Comparison of ENCODE assay signal across 19 mouse cellular contexts in genomic region chr5:129559283-129559682, GRCm38 (mm10). TPM values are rescaled to one million over a fixed set of nuclear protein-coding genes. Genes with fewer than 3 reads are reported as not detected.
DNase-seq lines count a peak whose midpoint lies in the region; ATAC-seq and TF ChIP-seq lines count a peak whose summit lies in the region.
"Had no signal": no experiment of that assay in that cellular context is flagged by ENCODE, and none has a peak within 500 bp of the region (broad histone marks: within the 10 kb centered on the region; RNA-seq: fewer than 3 reads in every experiment).

No protein-coding gene starts in this region.

- no peak for ATAC-seq in forebrain, embryonic 15.5 days (replicated peaks)
- no peak for ATAC-seq in forebrain, embryonic 14.5 days
- no peak for ATAC-seq in forebrain, postnatal 0 days
- no peak for ATAC-seq in lung, postnatal 0 days
- ATAC-seq: intestine, embryonic 16.5 days had no signal

- H3K27me3 ChIP-seq in forebrain, embryonic 15.5 days: no peaks in the 10 kb centered on the region
- no peaks in the 10 kb centered on the region for H3K27me3 ChIP-seq in forebrain, embryonic 14.5 days (replicated peaks; ENCODE audit: control insufficient read depth, insufficient read depth, low read length)
- H3K27me3 ChIP-seq in forebrain, postnatal 0 days (ENCODE audit: insufficient read depth, low read length): no peaks in the 10 kb centered on the region
- no peaks in the 10 kb centered on the region for H3K27me3 ChIP-seq in lung, postnatal 0 days (replicated peaks; ENCODE audit: insufficient read depth, low read length)
- H3K27me3 ChIP-seq: CH12.LX; embryonic facial prominence, embryonic 15.5 days; heart, embryonic 15.5 days; kidney, embryonic 15.5 days had no signal

- H3K4me2 ChIP-seq in forebrain, embryonic 15.5 days (replicated peaks): no peak overlapping the region
- no peak overlapping the region for H3K4me2 ChIP-seq in forebrain, embryonic 14.5 days (ENCODE audit: low read length)
- no peak overlapping the region for H3K4me2 ChIP-seq in forebrain, postnatal 0 days (ENCODE audit: low read depth)
- no peak overlapping the region for H3K4me2 ChIP-seq in lung, postnatal 0 days (replicated peaks; ENCODE audit: low read depth, low read length)
- H3K4me2 ChIP-seq: embryonic facial prominence, embryonic 15.5 days; heart, embryonic 15.5 days; hindbrain, embryonic 14.5 days; kidney, embryonic 15.5 days had no signal

- H3K4me1 ChIP-seq in forebrain, embryonic 15.5 days: peaks cover 12% of the 10 kb centered on the region
- no peaks in the 10 kb centered on the region for H3K4me1 ChIP-seq in forebrain, embryonic 14.5 days (ENCODE audit: control insufficient read depth, insufficient read depth, low read length)
- H3K4me1 ChIP-seq in forebrain, postnatal 0 days (ENCODE audit: insufficient read depth): no peaks in the 10 kb centered on the region
- no peaks in the 10 kb centered on the region for H3K4me1 ChIP-seq in lung, postnatal 0 days (ENCODE audit: insufficient read depth, low read depth, low read length)
- H3K4me1 ChIP-seq: embryonic facial prominence, embryonic 15.5 days; heart, embryonic 15.5 days; kidney, embryonic 15.5 days had no signal

- TF ChIP-seq POLR2A in brain, embryonic 14.5 days (IDR thresholded peaks at IDR 0.05; ENCODE audit: borderline replicate concordance, extremely low read depth, insufficient read depth, insufficient read length, poor library complexity, severe bottlenecking): no peak

- DNase-seq in forebrain, embryonic 14.5 days (ENCODE audit: low spot score): no peak
- DNase-seq in layer of hippocampus, adult 2 months (ENCODE audit: low spot score in 2 of 2): no peak
- no peak for DNase-seq in layer of hippocampus, postnatal 10 days (ENCODE audit: low spot score in 2 of 2)
- DNase-seq in brain, embryonic 14.5 days (ENCODE audit: low read depth): peak; percentile 10
- no peak for DNase-seq in forebrain, postnatal 0 days
- DNase-seq in lung, postnatal 0 days (ENCODE audit: low spot score): no peak
- DNase-seq: adrenal gland, adult 8-10 months; adrenal gland, postnatal 36 days; cerebellum, adult 11-12 months; cerebellum, adult 9-10 months; gastrocnemius, postnatal 14 days; kidney, adult 2 months had no signal

- H3K9ac ChIP-seq in forebrain, embryonic 15.5 days (replicated peaks): no peak overlapping the region
- H3K9ac ChIP-seq in forebrain, embryonic 14.5 days (ENCODE audit: low read length): no peak overlapping the region
- no peak overlapping the region for H3K9ac ChIP-seq in forebrain, postnatal 0 days
- H3K9ac ChIP-seq in lung, postnatal 0 days (replicated peaks; ENCODE audit: low read depth): no peak overlapping the region
- H3K9ac ChIP-seq: embryonic facial prominence, embryonic 15.5 days; heart, embryonic 15.5 days; hindbrain, embryonic 14.5 days; kidney, embryonic 15.5 days had no signal

- WGBS in forebrain, embryonic 15.5 days: 63% methylated on average over 11 of the region's 11 CpGs
- 58% methylated on average over 11 of the region's 11 CpGs for WGBS in forebrain, embryonic 14.5 days
- WGBS in forebrain, postnatal 0 days: 58% methylated on average over 11 of the region's 11 CpGs
- 82% methylated on average over 11 of the region's 11 CpGs for WGBS in lung, postnatal 0 days

- TF ChIP-seq CTCF in layer of hippocampus, adult 2 months (conservative IDR thresholded peaks at IDR 0.05): no peak
- no peak for TF ChIP-seq CTCF in brain, embryonic 14.5 days (IDR thresholded peaks at IDR 0.05; ENCODE audit: borderline replicate concordance, extremely low read depth, insufficient read depth, insufficient read length)
- TF ChIP-seq CTCF in forebrain, postnatal 0 days (IDR thresholded peaks at IDR 0.05; ENCODE audit: low read depth): no peak
- no peak for TF ChIP-seq CTCF in lung, postnatal 0 days (IDR thresholded peaks at IDR 0.05)

- H3K4me3 ChIP-seq in forebrain, embryonic 15.5 days: no peak overlapping the region
- H3K4me3 ChIP-seq in forebrain, embryonic 14.5 days (ENCODE audit: low read depth, low read length): no peak overlapping the region
- no peak overlapping the region for H3K4me3 ChIP-seq in layer of hippocampus, adult 2 months
- no peak overlapping the region for H3K4me3 ChIP-seq in forebrain, postnatal 0 days (ENCODE audit: low read depth, low read length)
- no peak overlapping the region for H3K4me3 ChIP-seq in lung, postnatal 0 days (ENCODE audit: low read depth, low read length)
- H3K4me3 ChIP-seq: embryonic facial prominence, embryonic 15.5 days; heart, embryonic 15.5 days; kidney, embryonic 15.5 days had no signal

- H3K36me3 ChIP-seq in forebrain, embryonic 15.5 days: peaks cover 84% of the 10 kb centered on the region
- H3K36me3 ChIP-seq in forebrain, embryonic 14.5 days (ENCODE audit: control insufficient read depth, insufficient read depth, low read length): peaks cover 93% of the 10 kb centered on the region
- H3K36me3 ChIP-seq in forebrain, postnatal 0 days (ENCODE audit: insufficient read depth): peaks cover 73% of the 10 kb centered on the region
- H3K36me3 ChIP-seq in lung, postnatal 0 days (ENCODE audit: insufficient read depth, low read length): peaks cover 53% of the 10 kb centered on the region; the same call in 1 of the 2 replicates

- no peak for TF ChIP-seq EP300 in lung, postnatal 0 days (IDR thresholded peaks at IDR 0.05)

- peak overlapping the region; percentile 42 for H3K27ac ChIP-seq in forebrain, embryonic 15.5 days (replicated peaks)
- H3K27ac ChIP-seq in forebrain, embryonic 14.5 days (ENCODE audit: low read depth, low read length): no peak overlapping the region
- peak overlapping the region; percentile 87 for H3K27ac ChIP-seq in layer of hippocampus, adult 2 months
- H3K27ac ChIP-seq in forebrain, postnatal 0 days (ENCODE audit: low read depth, low read length): peak overlapping the region; percentile 64
- no peak overlapping the region for H3K27ac ChIP-seq in lung, postnatal 0 days (ENCODE audit: low read length)
- H3K27ac ChIP-seq: embryonic facial prominence, embryonic 15.5 days; heart, embryonic 15.5 days; hindbrain, embryonic 14.5 days; kidney, embryonic 15.5 days had no signal

- no peaks in the 10 kb centered on the region for H3K9me3 ChIP-seq in forebrain, embryonic 15.5 days
- H3K9me3 ChIP-seq in forebrain, embryonic 14.5 days (replicated peaks; ENCODE audit: control insufficient read depth, low read length): no peaks in the 10 kb centered on the region
- H3K9me3 ChIP-seq in forebrain, postnatal 0 days (ENCODE audit: low read length): no peaks in the 10 kb centered on the region
- H3K9me3 ChIP-seq in lung, postnatal 0 days (ENCODE audit: low read length): no peaks in the 10 kb centered on the region
- H3K9me3 ChIP-seq: embryonic facial prominence, embryonic 15.5 days; heart, embryonic 15.5 days; kidney, embryonic 15.5 days had no signal

RNA-seq across cellular contexts. Expression of gene Mmp17, which starts 24.7 kb away (rescaled TPM):
- 17.9 and 20.2 TPM in 2 replicates for polyA plus RNA-seq in forebrain, embryonic 15.5 days (2015; fragmentation: Nextera tagmentation; extraction: Ambion mirVana)
- 7.9 and 9.8 TPM in 2 replicates for polyA plus RNA-seq in forebrain, embryonic 14.5 days (2014; fragmentation: Nextera tagmentation; extraction: Ambion mirVana)
- 100 to 1,000 TPM; 126 to 133 TPM for total RNA-seq in layer of hippocampus, adult 2 months (2021)
- 10 to 100 TPM; 53.0 to 56.7 TPM for total RNA-seq in layer of hippocampus, postnatal 10 days (2021)
- 14.7 and 21.1 TPM in 2 replicates for polyA plus RNA-seq in brain, embryonic 14.5 days (2012; rRNA removed)
- total RNA-seq in forebrain, postnatal 0 days (2014; rRNA removed): 27.4 and 30.9 TPM in 2 replicates
- polyA plus RNA-seq in forebrain, postnatal 0 days (2015; fragmentation: Nextera tagmentation; extraction: Ambion mirVana): 11.9 and 13.9 TPM in 2 replicates
- 0.31 and 0.33 TPM in 2 replicates for polyA plus RNA-seq in lung, postnatal 0 days (2015; fragmentation: Nextera tagmentation; extraction: Ambion mirVana)

RNA-seq across cellular contexts. Expression of gene Sfswap, which starts 58.3 kb away (rescaled TPM):
- 61.0 and 61.7 TPM in 2 replicates for polyA plus RNA-seq in forebrain, embryonic 15.5 days (2015; fragmentation: Nextera tagmentation; extraction: Ambion mirVana)
- 37.7 and 47.9 TPM in 2 replicates for polyA plus RNA-seq in forebrain, embryonic 14.5 days (2014; fragmentation: Nextera tagmentation; extraction: Ambion mirVana)
- 100 to 1,000 TPM; 129 to 147 TPM for total RNA-seq in layer of hippocampus, adult 2 months (2021)
- 100 to 1,000 TPM; 123 to 152 TPM for total RNA-seq in layer of hippocampus, postnatal 10 days (2021)
- 199 and 207 TPM in 2 replicates for polyA plus RNA-seq in brain, embryonic 14.5 days (2012; rRNA removed)
- total RNA-seq in forebrain, postnatal 0 days (2014; rRNA removed): 125 and 126 TPM in 2 replicates
- polyA plus RNA-seq in forebrain, postnatal 0 days (2015; fragmentation: Nextera tagmentation; extraction: Ambion mirVana): 42.1 and 46.7 TPM in 2 replicates
- polyA plus RNA-seq in lung, postnatal 0 days (2015; fragmentation: Nextera tagmentation; extraction: Ambion mirVana): 27.7 and 28.1 TPM in 2 replicates

Comparison
In these comparisons a context has a peak if more than half of its experiments do, and no peak if none do; other contexts are left out.
1. H3K27ac ChIP-seq: peak in forebrain, embryonic 15.5 days (single experiment), layer of hippocampus, adult 2 months (single experiment) and forebrain, postnatal 0 days (single experiment); none in forebrain, embryonic 14.5 days (single experiment) and lung, postnatal 0 days (single experiment).